Mouse (Mus musculus): ENCODE data around the gene Tfam. TPM values are rescaled to one million over a fixed set of nuclear protein-coding genes. Genes with fewer than 3 reads are reported as not detected.

The Tfam gene
- polyA plus RNA-seq, 1 experiment from 2014 or later, result 29.4 TPM

GRCm38 (mm10) chr10:71181931-71182330 lies 56.1 kb downstream of the Tfam start:
- no peaks in the 10 kb centered on the region for H3K36me3 ChIP-seq (ENCODE audit: insufficient read depth, low read length)
- H3K9ac ChIP-seq (replicated peaks; ENCODE audit: low read depth), result no peak overlapping the region
- no peaks in the 10 kb centered on the region for H3K9me3 ChIP-seq (ENCODE audit: low read length)
- no peak overlapping the region for H3K4me2 ChIP-seq (replicated peaks; ENCODE audit: low read depth, low read length)
- H3K4me1 ChIP-seq (ENCODE audit: insufficient read depth, low read depth, low read length), result no peaks in the 10 kb centered on the region
- TF ChIP-seq CTCF (IDR thresholded peaks at IDR 0.05), result no peak
- no peak for TF ChIP-seq EP300 (IDR thresholded peaks at IDR 0.05)
- no peaks in the 10 kb centered on the region for H3K27me3 ChIP-seq (replicated peaks; ENCODE audit: insufficient read depth, low read length)
- H3K27ac ChIP-seq (ENCODE audit: low read length), result no peak overlapping the region
- ATAC-seq (no peak), DNase-seq (ENCODE audit: low spot score) (no peak)
- 80% methylated on average over 4 of the region's 4 CpGs for WGBS
- H3K4me3 ChIP-seq (ENCODE audit: low read depth, low read length), result no peak overlapping the region

DNA sequence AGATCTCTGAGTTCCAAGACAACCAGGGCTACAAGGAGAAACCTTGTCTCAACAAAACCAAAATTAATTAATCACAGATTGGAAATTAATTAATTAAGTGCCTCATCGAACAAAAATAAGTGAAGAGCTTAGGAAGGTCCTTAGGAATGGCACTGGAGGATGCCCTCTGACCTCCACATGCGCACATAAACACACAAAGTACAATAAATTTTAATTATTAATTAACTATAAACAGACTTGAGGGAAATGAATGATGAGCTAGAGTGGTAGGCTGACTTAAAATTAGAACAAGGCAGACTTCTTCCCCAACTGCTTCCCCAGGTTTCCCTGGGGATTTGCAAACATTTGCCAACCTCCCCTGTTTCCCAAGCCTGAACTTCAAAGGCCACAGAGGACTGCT lies 57.0 kb downstream of the Tfam start:
- WGBS, result 67% methylated on average over 2 of the region's 2 CpGs
- no peak for ATAC-seq
- TF ChIP-seq EP300 (IDR thresholded peaks at IDR 0.05) (no peak), CTCF (IDR thresholded peaks at IDR 0.05) (no peak)

GRCm38 (mm10) chr10:71180057-71180456 lies 58.0 kb downstream of the Tfam start:
- H3K4me1 ChIP-seq (ENCODE audit: insufficient read depth, low read depth, low read length), result no peaks in the 10 kb centered on the region
- no peak for ATAC-seq
- 67% methylated on average over 2 of the region's 2 CpGs for WGBS
- TF ChIP-seq EP300 (IDR thresholded peaks at IDR 0.05) (no peak), CTCF (IDR thresholded peaks at IDR 0.05) (0 out of 2 replicates have a peak, but pooled peaks have one; percentile 8)
- no peak overlapping the region for H3K4me2 ChIP-seq (replicated peaks; ENCODE audit: low read depth, low read length)
- H3K36me3 ChIP-seq (ENCODE audit: insufficient read depth, low read length), result no peaks in the 10 kb centered on the region
- no peak overlapping the region for H3K27ac ChIP-seq (ENCODE audit: low read length)
- H3K27me3 ChIP-seq (replicated peaks; ENCODE audit: insufficient read depth, low read length), result no peaks in the 10 kb centered on the region
- H3K9ac ChIP-seq (replicated peaks; ENCODE audit: low read depth), result no peak overlapping the region
- no peak for DNase-seq (ENCODE audit: low spot score)
- H3K9me3 ChIP-seq (ENCODE audit: low read length), result no peaks in the 10 kb centered on the region
- no peak overlapping the region for H3K4me3 ChIP-seq (ENCODE audit: low read depth, low read length)

More for the DNA sequence above, 57.0 kb downstream of the Tfam start:
- Histone ChIP-seq H3K9ac (replicated peaks; ENCODE audit: low read depth) (no peak overlapping the region), H3K4me3 (ENCODE audit: low read depth, low read length) (no peak overlapping the region), H3K4me1 (ENCODE audit: insufficient read depth, low read depth, low read length) (no peaks in the 10 kb centered on the region), H3K27ac (ENCODE audit: low read length) (no peak overlapping the region), H3K36me3 (ENCODE audit: insufficient read depth, low read length) (no peaks in the 10 kb centered on the region), H3K9me3 (ENCODE audit: low read length) (no peaks in the 10 kb centered on the region), H3K27me3 (replicated peaks; ENCODE audit: insufficient read depth, low read length) (no peaks in the 10 kb centered on the region), H3K4me2 (replicated peaks; ENCODE audit: low read depth, low read length) (no peak overlapping the region)
- DNase-seq (ENCODE audit: low spot score), result no peak

DNA sequence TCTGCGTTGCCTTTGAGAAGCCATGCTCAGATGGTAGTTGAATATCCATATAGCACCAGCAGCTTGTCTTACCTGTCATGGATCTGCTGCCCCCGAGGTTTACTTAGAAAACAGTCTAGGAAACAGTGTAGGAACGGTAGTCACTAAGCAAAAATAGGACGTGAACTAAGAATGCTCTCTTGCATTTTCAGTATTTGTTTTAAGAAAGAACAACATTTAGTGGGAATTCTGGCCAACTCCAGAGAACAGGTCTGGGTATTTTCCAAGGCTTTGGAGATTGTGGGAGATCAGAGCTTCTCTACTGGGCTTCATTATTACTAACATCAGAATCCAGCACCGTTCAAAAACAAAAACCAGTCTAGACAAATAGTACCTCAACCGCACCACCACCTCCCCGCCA lies 60.9 kb downstream of the Tfam start:
- no peak overlapping the region for H3K4me3 ChIP-seq (ENCODE audit: low read depth, low read length)
- H3K36me3 ChIP-seq (ENCODE audit: insufficient read depth, low read length), result no peaks in the 10 kb centered on the region
- H3K27me3 ChIP-seq (replicated peaks; ENCODE audit: insufficient read depth, low read length), result no peaks in the 10 kb centered on the region
- 71% methylated on average over 7 of the region's 7 CpGs for WGBS
- no peaks in the 10 kb centered on the region for H3K9me3 ChIP-seq (ENCODE audit: low read length)
- no peak for TF ChIP-seq CTCF (IDR thresholded peaks at IDR 0.05)
- no peak for TF ChIP-seq EP300 (IDR thresholded peaks at IDR 0.05)
- H3K4me1 ChIP-seq (ENCODE audit: insufficient read depth, low read depth, low read length), result no peaks in the 10 kb centered on the region
- no peak overlapping the region for H3K4me2 ChIP-seq (replicated peaks; ENCODE audit: low read depth, low read length)
- H3K27ac ChIP-seq (ENCODE audit: low read length), result no peak overlapping the region
- DNase-seq (ENCODE audit: low spot score) (no peak), ATAC-seq (no peak)
- H3K9ac ChIP-seq (replicated peaks; ENCODE audit: low read depth), result no peak overlapping the region

- WGBS, result 80% methylated on average over 8 of the region's 8 CpGs
- DNase-seq (ENCODE audit: low spot score) (no peak), ATAC-seq (no peak)
- no peak for TF ChIP-seq EP300 (IDR thresholded peaks at IDR 0.05)
- TF ChIP-seq CTCF (IDR thresholded peaks at IDR 0.05), result no peak
- no peak overlapping the region for H3K9ac ChIP-seq (replicated peaks; ENCODE audit: low read depth)
- no peak overlapping the region for H3K4me3 ChIP-seq (ENCODE audit: low read depth, low read length)
- H3K36me3 ChIP-seq (ENCODE audit: insufficient read depth, low read length), result no peaks in the 10 kb centered on the region
- no peak overlapping the region for H3K4me2 ChIP-seq (replicated peaks; ENCODE audit: low read depth, low read length)
- no peaks in the 10 kb centered on the region for H3K4me1 ChIP-seq (ENCODE audit: insufficient read depth, low read depth, low read length)
- no peaks in the 10 kb centered on the region for H3K9me3 ChIP-seq (ENCODE audit: low read length)
- no peaks in the 10 kb centered on the region for H3K27me3 ChIP-seq (replicated peaks; ENCODE audit: insufficient read depth, low read length)
- H3K27ac ChIP-seq (ENCODE audit: low read length), result no peak overlapping the region
Observed at GRCm38 (mm10) chr10:71176341-71176740, 61.7 kb downstream of the Tfam start.

Other genes starting within 250 kb of the Tfam start
- gene Bicc1, start 78.6 kb downstream of the Tfam start, polyA plus RNA-seq (2015; fragmentation: Nextera tagmentation; extraction: Ambion mirVana), result 17.3 and 18.2 TPM in 2 replicates
- 31.9 and 33.6 TPM in 2 replicates for gene Ube2d1, start 47.0 kb upstream of the Tfam start, polyA plus RNA-seq (2015; fragmentation: Nextera tagmentation; extraction: Ambion mirVana)
- gene Cisd1, start 106.7 kb upstream of the Tfam start, polyA plus RNA-seq (2015; fragmentation: Nextera tagmentation; extraction: Ambion mirVana), result 84.4 and 86.3 TPM in 2 replicates
- 11.5 and 12.0 TPM in 2 replicates for gene Ipmk, start 109.5 kb upstream of the Tfam start, polyA plus RNA-seq (2015; fragmentation: Nextera tagmentation; extraction: Ambion mirVana)